Mouse (Mus musculus) embryonic facial prominence, embryonic 10.5 days (tissue): Measurements from ENCODE around the gene Hist1h2ad. TPM values are rescaled to one million over a fixed set of nuclear protein-coding genes. Genes with fewer than 3 reads are reported as not detected.
"Not testable (repeated sequence)": the region's sequence is repeated elsewhere in the genome, so short reads cannot be mapped to it uniquely, and the experiment has no call there.

Experiments
- DNase-seq: peaks from one replicate; pipeline ENCODE4 v3.0.0-alpha.2; 2017; ENCODE audit warnings: low spot score
- H3K27ac ChIP-seq: fragments of 300-500 bp; sonication (generic); replicated peaks from 2 replicates; pipeline ENCODE4 v1.5.1; 2016; ENCODE audit warnings: mild to moderate bottlenecking
- H3K27me3 ChIP-seq: fragments of 300-500 bp; sonication (generic); replicated peaks from 2 replicates; pipeline ENCODE4 v1.6.1; 2016; ENCODE audit warnings: low read depth, mild to moderate bottlenecking; ENCODE audit not compliant: poor library complexity, severe bottlenecking
- H3K36me3 ChIP-seq: fragments of 300-500 bp; sonication (generic); replicated peaks from 2 replicates; pipeline ENCODE4 v1.6.1; 2016; ENCODE audit warnings: mild to moderate bottlenecking, moderate library complexity
- H3K4me1 ChIP-seq: fragments of 300-500 bp; sonication (generic); 2 replicates; pipeline ENCODE4 v1.6.1; 2016
- H3K4me3 ChIP-seq: fragments of 300-500 bp; sonication (generic); 2 replicates; pipeline ENCODE4 v1.5.1; 2016; ENCODE audit warnings: mild to moderate bottlenecking, moderate library complexity
- H3K9me3 ChIP-seq: fragments of 300-500 bp; sonication (generic); 2 replicates; pipeline ENCODE4 v1.6.1; 2016; ENCODE audit warnings: mild to moderate bottlenecking
- WGBS: fragments of 180-500 bp; shearing (Covaris S2); methylation state at CpG from one replicate; pipeline ENCODE4 v1.1.7; 2016; 5-methylcytosine and 5-hydroxymethylcytosine counted together
- polyA plus RNA-seq: library from polyadenylated mRNA; unstranded; fragments of >200 nt; fragmentation: Nextera tagmentation; extraction: Ambion mirVana; gene quantifications from 2 replicates; pipeline ENCODE4 v1.2.1, GENCODE M21; 2016

Hist1h2ad gene
- polyA plus RNA-seq, 1 experiment from 2014 or later, result 3.8 TPM

DNA sequence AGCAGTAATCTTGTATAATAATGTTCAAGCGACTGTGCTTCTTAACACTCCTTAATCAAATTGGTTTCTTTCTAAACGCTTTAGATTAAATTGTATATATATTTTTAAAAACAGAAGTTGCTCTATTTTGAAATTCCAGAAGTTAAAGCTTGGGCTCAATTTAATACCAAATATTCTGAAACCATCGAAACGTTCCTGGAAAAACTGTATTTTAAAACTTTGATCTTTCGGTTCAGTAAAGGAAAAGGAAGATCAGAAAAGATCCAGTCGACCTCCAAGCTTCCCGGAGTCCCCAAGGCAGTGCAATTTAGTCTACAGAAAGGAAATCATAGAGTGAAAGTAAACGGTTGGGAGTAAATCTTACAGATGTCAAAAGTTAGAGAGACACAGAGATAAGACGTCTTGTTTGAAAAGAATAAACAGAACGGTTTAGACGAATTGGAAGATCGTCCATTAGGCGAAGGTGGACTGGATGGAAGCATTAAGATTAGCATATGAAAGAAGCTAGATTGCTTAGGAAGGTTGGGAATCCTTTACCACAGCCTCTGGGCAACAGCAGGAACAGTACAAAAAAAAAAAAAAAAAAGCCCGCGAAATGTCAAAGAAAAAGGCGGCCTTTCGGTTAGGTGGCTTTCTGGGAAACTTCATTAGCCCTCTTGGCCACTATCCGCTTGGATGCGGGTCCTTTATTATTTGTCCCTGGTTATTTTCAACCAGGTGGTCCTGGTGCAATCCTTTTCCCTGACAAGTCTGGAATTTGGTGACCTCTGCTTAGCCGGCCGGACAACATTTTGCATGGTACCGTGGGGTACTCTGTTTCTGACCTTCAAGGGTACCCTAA is 12.1 kb downstream of the Hist1h2ad start:
- no peaks in the 10 kb centered on the region for H3K9me3 ChIP-seq
- peaks cover 30% of the 10 kb centered on the region for H3K4me1 ChIP-seq
- H3K4me3 ChIP-seq, result peak overlapping the region; percentile 65
- H3K27ac ChIP-seq, result peak overlapping the region; percentile 94
- DNase-seq, result peak; percentile 34
- H3K27me3 ChIP-seq, result no peaks in the 10 kb centered on the region
- WGBS, result 3% methylated on average over 22 of the region's 22 CpGs
- H3K36me3 ChIP-seq, result no peaks in the 10 kb centered on the region

DNA sequence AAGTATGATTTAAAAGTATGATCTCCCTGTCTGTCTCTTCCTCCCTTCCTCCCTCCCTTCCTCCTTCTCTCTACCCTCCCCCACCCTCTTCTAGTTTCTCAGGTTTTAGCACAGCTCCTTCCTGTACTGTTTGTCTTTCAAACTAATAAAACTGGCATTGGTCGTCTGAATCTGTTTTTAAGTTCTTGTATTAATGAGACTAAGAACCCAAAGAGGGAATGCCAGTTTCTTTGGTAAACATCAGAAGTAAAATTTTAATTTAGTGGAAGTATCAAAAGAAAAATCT is 12.7 kb downstream of the Hist1h2ad start:
- peak overlapping the region; percentile 94 for H3K27ac ChIP-seq
- DNase-seq, result no peak
- H3K36me3 ChIP-seq, result no peaks in the 10 kb centered on the region
- H3K9me3 ChIP-seq, result no peaks in the 10 kb centered on the region
- H3K27me3 ChIP-seq, result no peaks in the 10 kb centered on the region
- H3K4me3 ChIP-seq, result peak overlapping the region; percentile 65
- 9% methylated on average over 1 of the region's 1 CpGs for WGBS
- peaks cover 30% of the 10 kb centered on the region for H3K4me1 ChIP-seq

DNA sequence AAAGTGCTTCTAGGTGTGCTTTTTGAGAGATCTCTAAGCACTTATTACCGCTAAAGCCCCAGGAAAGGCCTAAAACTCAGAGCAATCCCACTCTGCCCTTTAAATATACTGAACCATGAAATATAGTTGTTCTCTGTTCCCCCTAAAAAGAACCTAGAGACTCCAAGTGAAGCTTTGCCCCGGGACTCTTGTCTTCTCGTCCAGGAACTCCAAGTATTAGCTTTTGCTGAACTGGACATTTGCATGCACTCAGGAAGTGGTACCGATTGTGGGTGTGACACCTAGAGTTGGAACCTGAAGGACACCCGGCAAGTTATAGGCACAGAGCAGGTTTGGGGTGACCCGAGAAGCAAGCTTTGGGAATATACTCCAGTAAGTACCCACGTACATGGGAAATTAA is 17.0 kb downstream of the Hist1h2ad start:
- Histone ChIP-seq H3K9me3 (no peaks in the 10 kb centered on the region), H3K27me3 (no peaks in the 10 kb centered on the region), H3K4me1 (peaks cover 17% of the 10 kb centered on the region), H3K4me3 (no peak overlapping the region), H3K36me3 (no peaks in the 10 kb centered on the region), H3K27ac (no peak overlapping the region)
- no peak for DNase-seq
- 93% methylated on average over 7 of the region's 7 CpGs for WGBS

DNA sequence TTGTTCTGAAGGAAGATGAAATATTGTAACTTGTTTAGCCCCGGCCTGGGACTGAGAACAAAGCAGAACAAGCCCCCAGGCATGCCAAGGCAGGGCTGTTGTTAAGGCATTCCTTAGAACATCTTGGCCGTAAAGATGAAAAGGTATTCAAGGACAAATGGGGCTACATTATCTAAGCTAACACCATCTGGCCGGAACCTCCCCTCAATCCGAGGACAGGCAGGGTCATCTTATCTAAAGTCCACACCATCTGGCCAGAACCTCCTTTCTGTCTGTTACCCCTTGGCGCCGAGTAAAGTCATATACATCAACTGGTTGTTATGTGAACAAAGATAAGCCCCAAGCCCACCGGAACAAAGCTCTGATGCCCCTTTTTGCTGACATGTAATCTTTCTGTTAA is 17.7 kb downstream of the Hist1h2ad start:
- H3K4me3 ChIP-seq, H3K27me3 ChIP-seq, H3K9me3 ChIP-seq, H3K36me3 ChIP-seq, H3K27ac ChIP-seq, DNase-seq: not testable (repeated sequence)
- peaks cover 13% of the 10 kb centered on the region for H3K4me1 ChIP-seq
- 90% methylated on average over 7 of the region's 7 CpGs for WGBS

DNA sequence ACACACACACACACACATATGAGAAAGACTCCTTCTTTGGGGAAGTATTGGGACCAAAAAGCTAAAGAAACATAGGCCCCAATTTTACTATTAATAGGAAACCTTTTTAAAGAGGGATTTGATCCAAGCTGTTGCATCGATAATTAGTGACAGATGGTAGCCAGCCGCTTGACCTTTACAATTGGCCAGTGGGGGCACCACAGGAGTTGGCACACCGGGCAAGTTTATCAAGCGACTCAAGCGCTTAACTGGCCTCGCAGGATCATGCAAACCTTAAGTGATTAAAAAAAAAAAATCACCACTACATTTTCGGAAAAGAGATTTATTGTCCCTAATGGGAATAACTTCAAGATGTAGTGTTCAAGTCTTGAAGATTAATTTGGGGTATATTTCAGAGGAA is 18.4 kb downstream of the Hist1h2ad start:
- WGBS, result 79% methylated on average over 7 of the region's 7 CpGs
- Histone ChIP-seq H3K36me3 (no peaks in the 10 kb centered on the region), H3K4me1 (peaks cover 10% of the 10 kb centered on the region), H3K4me3 (no peak overlapping the region), H3K9me3 (no peaks in the 10 kb centered on the region), H3K27ac (0 out of 2 replicates have a peak overlapping the region, but pooled peaks have one; percentile 54), H3K27me3 (no peaks in the 10 kb centered on the region)
- no peak for DNase-seq

DNA sequence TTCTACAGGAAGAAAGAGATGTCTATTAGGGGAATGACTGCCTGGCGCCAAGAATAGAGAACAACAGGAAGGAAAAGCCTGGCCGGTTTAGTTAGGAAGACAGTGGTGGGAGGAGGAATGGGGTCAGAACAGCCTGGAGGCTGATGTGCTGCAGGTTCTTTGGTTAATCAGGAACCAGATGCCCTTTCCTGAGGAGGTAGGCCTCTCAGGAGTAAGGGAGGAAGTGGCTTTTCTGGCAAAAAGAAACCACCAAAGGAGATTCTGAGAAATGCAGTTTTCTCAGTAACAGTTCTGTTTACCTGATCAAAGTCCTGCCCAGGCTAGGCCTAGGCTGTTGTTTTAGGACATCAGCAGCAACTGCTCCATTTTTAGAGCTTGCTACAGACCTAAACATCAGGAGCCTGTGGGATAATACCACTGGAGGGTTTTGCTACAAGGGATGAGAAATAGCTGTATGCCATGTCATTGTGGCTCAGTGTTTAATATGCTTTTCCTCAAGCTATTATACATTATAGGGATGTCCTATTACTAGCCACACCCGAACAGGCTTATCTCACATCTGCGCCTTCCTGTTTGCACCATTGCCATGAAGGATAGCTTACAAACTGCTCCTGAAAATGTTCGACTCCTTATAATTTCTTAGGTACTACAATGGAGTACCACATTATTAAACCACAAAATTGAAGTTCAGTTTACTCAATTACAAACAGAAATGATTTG is 19.0 kb downstream of the Hist1h2ad start:
- H3K27ac ChIP-seq, result peak overlapping the region; percentile 54
- no peaks in the 10 kb centered on the region for H3K27me3 ChIP-seq
- H3K9me3 ChIP-seq, result no peaks in the 10 kb centered on the region
- DNase-seq, result no peak
- no peaks in the 10 kb centered on the region for H3K36me3 ChIP-seq
- H3K4me3 ChIP-seq, result no peak overlapping the region
- peaks cover 10% of the 10 kb centered on the region for H3K4me1 ChIP-seq
- 78% methylated on average over 5 of the region's 5 CpGs for WGBS

DNA sequence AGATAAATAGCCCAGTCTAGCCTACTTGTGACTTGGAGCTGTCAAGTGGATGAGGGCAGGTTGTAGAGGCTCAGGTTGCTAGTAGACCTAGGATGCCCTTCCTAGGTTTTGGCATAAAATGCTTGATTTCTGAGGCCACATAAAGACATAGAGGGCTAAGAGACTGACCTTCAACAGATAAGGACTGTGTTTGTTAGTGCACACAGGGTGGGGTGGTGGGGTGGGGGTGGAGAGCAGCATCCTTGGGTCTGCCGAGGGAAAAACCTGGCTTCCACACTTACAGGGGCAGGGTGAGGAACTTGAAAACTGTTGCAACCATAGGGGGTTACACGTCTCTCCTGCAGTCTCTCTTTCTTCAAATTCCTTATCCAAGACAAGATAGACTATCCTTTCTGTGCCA is 21.0 kb downstream of the Hist1h2ad start:
- Histone ChIP-seq H3K9me3 (no peaks in the 10 kb centered on the region), H3K27ac (no peak overlapping the region), H3K36me3 (no peaks in the 10 kb centered on the region), H3K27me3 (no peaks in the 10 kb centered on the region), H3K4me1 (peaks cover 10% of the 10 kb centered on the region), H3K4me3 (no peak overlapping the region)
- DNase-seq, result no peak
- 73% methylated on average over 2 of the region's 2 CpGs for whole genome bisulfite sequencing

DNA sequence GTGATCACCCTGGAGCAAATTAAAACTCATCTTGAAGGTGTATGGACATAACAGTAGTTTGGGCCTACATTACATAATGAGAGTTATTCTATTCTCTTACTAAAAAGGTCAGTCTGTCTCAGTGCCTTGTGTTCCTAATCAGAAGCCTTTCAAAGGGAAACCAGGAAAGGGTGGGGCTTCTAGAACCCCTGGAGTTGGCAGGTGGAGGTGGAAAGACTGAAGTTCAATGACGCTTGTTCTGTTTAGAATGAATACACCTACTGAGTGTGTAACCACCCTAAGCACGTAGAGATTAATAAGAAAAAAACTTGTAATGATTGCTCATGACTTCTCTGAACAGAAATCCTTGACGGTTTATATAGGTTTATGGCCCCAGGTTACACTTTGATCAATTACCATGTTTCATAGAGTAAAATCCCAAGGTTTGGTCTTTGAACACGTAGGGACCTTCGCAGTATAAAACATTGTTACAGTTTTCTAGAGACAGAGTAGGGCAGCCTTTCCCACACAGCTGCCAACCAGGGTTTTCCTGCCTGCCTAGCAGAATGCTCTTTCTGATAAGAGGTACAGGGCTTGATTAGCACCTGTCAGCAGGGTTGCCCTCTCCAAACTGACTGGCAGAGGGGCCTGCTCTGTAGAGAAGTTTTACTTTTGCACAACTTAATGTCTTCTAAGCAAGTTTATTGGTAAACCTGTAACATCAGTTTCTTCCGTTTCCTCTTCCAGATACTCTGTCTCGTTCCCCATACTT is 21.6 kb downstream of the Hist1h2ad start:
- peaks cover 10% of the 10 kb centered on the region for H3K4me1 ChIP-seq
- DNase-seq, result no peak
- 85% methylated on average over 7 of the region's 7 CpGs for WGBS

DNA sequence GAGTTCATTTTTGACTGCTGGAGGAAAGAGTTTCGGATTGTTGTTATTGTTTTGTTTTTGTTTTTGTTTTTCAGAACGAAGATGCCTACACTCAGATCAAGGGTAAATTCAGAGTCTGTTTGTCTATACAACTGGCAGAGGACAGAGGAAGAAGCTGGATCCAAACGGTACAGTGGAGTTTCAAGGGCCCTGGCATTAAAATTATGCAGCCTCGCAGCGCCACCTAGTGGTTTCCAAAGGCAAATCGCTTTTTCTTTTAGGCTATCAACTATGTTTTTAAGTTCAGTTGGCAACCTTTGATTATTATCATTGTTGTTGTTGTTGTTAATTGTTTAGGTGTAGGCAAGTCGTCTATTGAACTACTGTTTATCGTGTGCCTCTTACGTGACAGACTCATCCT is 23.8 kb downstream of the Hist1h2ad start:
- WGBS, result 8% methylated on average over 9 of the region's 9 CpGs

More for the DNA sequence above, 21.6 kb downstream of the Hist1h2ad start:
- H3K36me3 ChIP-seq, result no peaks in the 10 kb centered on the region
- no peaks in the 10 kb centered on the region for H3K27me3 ChIP-seq
- no peaks in the 10 kb centered on the region for H3K9me3 ChIP-seq
- no peak overlapping the region for H3K27ac ChIP-seq
- no peak overlapping the region for H3K4me3 ChIP-seq

DNA sequence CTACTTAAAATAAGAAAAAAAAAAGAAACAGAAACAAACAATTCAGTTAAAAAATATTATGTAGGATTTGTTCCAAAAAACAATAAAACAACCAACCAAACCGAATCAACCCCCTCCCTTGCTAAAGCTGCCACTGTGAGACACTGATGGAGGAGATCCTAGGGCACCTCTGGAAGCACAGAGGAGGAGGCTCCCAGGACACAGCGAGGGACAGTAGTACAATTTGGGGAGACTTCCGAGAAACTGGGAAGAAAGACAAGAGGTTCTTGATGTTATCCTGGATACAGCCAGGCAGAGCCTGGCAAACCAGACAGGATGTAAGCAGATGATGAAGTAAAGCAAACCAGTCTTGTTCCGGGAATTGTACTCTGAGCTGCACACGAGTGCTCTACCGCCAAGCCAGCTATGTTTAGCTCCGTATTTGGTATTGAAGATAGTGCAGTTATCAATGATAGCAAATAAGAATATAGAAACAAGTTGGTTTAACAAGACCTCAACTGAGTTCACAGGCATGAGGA is 29.1 kb downstream of the Hist1h2ad start:
- Histone ChIP-seq H3K9me3 (no peaks in the 10 kb centered on the region), H3K4me3 (no peak overlapping the region), H3K27ac (no peak overlapping the region), H3K36me3 (no peaks in the 10 kb centered on the region), H3K27me3 (no peaks in the 10 kb centered on the region), H3K4me1 (no peaks in the 10 kb centered on the region)
- DNase-seq, result no peak
- WGBS, result 81% methylated on average over 7 of the region's 7 CpGs

More for the DNA sequence above, 23.8 kb downstream of the Hist1h2ad start:
- H3K4me1 ChIP-seq, result peaks cover 4% of the 10 kb centered on the region
- H3K9me3 ChIP-seq, result no peaks in the 10 kb centered on the region
- H3K36me3 ChIP-seq, result no peaks in the 10 kb centered on the region
- H3K27ac ChIP-seq, result no peak overlapping the region
- peak; percentile 76 for DNase-seq
- H3K4me3 ChIP-seq, result no peak overlapping the region
- no peaks in the 10 kb centered on the region for H3K27me3 ChIP-seq

DNA sequence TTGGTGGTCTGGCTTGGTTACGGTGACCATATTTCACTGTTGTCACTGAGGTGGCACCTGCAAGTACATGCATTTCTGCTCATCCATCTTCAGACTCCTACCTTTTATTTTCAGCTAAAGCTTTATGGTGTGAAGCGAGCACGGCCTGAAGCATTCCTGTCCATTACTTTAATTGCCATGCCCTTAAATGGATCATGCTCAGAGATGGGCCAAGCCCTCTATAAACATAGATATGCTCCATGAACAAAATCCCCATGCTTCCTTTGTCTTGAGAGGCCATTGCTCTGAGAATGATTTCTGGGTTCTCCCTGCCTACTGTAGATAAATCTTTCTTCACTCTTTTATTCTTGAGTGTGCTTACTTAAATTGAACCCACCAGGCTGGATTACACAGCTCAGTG is 30.3 kb downstream of the Hist1h2ad start:
- no peak for DNase-seq
- H3K27ac ChIP-seq, result no peak overlapping the region
- no peaks in the 10 kb centered on the region for H3K9me3 ChIP-seq
- no peak overlapping the region for H3K4me3 ChIP-seq
- no peaks in the 10 kb centered on the region for H3K4me1 ChIP-seq
- H3K27me3 ChIP-seq, result no peaks in the 10 kb centered on the region
- 89% methylated on average over 3 of the region's 3 CpGs for WGBS
- H3K36me3 ChIP-seq, result no peaks in the 10 kb centered on the region

DNA sequence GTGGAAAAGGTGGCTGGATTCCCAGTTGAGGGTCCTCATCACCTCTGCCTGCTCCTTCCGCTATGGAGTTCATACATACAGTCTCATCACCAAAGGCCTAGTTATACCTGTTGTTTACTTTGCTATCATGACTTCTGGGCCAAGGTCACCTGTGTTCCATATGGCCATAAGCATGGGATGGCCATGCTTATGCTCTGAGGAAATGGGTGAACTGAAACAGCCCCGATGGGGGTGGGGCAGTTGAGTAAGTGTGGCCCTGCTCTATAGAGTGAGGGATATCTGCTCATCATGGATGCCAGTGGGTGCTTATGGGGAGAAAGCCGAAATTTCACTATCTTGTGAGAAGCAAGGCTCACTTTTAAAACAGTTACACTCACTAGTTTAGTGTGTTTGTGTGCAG is 30.9 kb downstream of the Hist1h2ad start:
- H3K4me1 ChIP-seq, result no peaks in the 10 kb centered on the region
- H3K27ac ChIP-seq, result no peak overlapping the region
- no peak overlapping the region for H3K4me3 ChIP-seq
- H3K27me3 ChIP-seq, result no peaks in the 10 kb centered on the region
- WGBS, result 89% methylated on average over 3 of the region's 3 CpGs
- DNase-seq, result no peak
- H3K9me3 ChIP-seq, result no peaks in the 10 kb centered on the region
- no peaks in the 10 kb centered on the region for H3K36me3 ChIP-seq
